ENCODE assay signal across 8 mouse cellular contexts in the genomic region with DNA sequence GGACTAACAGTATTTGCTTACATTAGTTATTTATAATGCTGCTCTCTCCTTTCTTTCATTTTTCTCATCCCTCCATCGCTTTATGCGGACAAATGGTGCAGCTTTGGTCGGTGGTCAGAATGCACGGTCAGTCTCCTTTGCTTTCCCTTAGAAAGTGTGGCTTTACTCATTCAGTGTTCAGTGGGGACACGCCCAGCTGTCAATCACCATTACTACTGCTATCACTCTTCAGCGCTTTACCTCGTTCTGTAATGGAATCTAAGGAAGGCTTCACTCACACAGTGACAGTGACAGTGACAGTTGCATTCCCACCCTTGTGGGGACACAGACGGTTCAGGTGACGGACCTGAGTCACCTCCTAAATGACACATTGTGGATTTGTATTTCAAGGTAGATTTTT. TPM values are rescaled to one million over a fixed set of nuclear protein-coding genes. Genes with fewer than 3 reads are reported as not detected.
DNase-seq lines count a peak whose midpoint lies in the region.

No protein-coding gene starts in this region.

- peak; percentile 3 for DNase-seq in cerebellum, adult 11 months
- DNase-seq in cerebellum, postnatal 4 days (ENCODE audit: low spot score in 2 of 2) = no peak
- peak; percentile 40 for DNase-seq in 3134 (ENCODE audit: extremely low read depth, insufficient read length, low spot score)
- DNase-seq in embryo, embryonic 11 days = peak; percentile 13
- peak; percentile 9 for DNase-seq in liver
- DNase-seq in adrenal gland, adult 8-10 months = no peak
- DNase-seq in frontal cortex, adult 2 months (ENCODE audit: extremely low spot score in 1 of 2, low spot score in 1 of 2) = no peak
- DNase-seq in thymus, postnatal 4 days = no peak

RNA-seq across cellular contexts. Expression of gene Nfkb1, which starts 39.4 kb away (rescaled TPM):
- total RNA-seq in adrenal gland, adult 8-10 months (2022) = 10 to 100 TPM; 55.7 to 60.5 (median 58.6) TPM
- 23.4 and 24.0 TPM in 2 replicates for polyA plus RNA-seq in frontal cortex, adult 2 months (2012; rRNA removed)

Comparison
In these comparisons a context has a peak if more than half of its experiments do, and no peak if none do; other contexts are left out.
1. DNase-seq: peak in cerebellum, adult 11 months (single experiment), 3134 (single experiment), embryo, embryonic 11 days (single experiment) and liver (single experiment); none in cerebellum, postnatal 4 days (0 of 2), adrenal gland, adult 8-10 months (single experiment), frontal cortex, adult 2 months (0 of 2) and thymus, postnatal 4 days (single experiment).